Mouse (Mus musculus) thymus, adult 2 months (tissue): ENCODE measurements at regions not wholly inside any gene's neighbourhood (a gene's known extent, or its start where the extent isn't known, plus 50 kb on each side); places are given as distances from the start of the nearest gene placed in this dataset.

Source experiments
- CTCF ChIP-seq: fragments of 200-500 bp; IDR thresholded peaks from 2 replicates; pipeline ENCODE4 v1.5.1; 2012; ENCODE audit warnings: mild to moderate bottlenecking, control low read depth, low read length, moderate library complexity, borderline replicate concordance; ENCODE audit not compliant: control insufficient read depth, poor library complexity, insufficient read depth; ENCODE audit errors: extremely low read depth
- POLR2A ChIP-seq: fragments of 200-500 bp; IDR thresholded peaks from 2 replicates; pipeline ENCODE4 v1.6.1; 2012; ENCODE audit warnings: mild to moderate bottlenecking, low read length, control low read depth, moderate library complexity; ENCODE audit not compliant: control insufficient read depth, poor library complexity, insufficient read depth; ENCODE audit errors: extremely low read depth

- TF ChIP-seq CTCF (no peak), POLR2A (no peak)
Observed at GRCm38 (mm10) chr11:114315274-114315673, 248.4 kb upstream of the Sdk2 start.
